Comparison of ENCODE assay signal across 27 mouse cellular contexts in the genomic region with DNA sequence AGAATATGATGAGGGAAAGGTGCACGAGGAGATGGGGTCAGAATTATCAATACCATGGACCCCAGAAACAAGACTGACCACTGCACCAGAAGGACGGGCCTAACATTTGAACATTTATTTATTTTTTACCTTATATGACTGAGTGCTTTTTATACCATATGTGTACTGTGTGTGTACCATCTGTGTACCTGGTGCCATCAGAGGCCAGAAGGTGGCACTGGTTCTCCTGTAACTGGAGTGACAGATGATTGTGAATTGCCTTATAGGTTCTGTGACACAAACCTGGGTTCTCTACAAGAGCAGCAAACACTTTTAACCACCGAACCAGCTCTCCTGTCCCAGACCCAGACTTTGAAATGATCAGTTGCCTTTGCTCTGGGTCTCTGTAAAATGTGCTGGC. TPM values are rescaled to one million over a fixed set of nuclear protein-coding genes. Genes with fewer than 3 reads are reported as not detected.
A peak's percentile ranks its signal among the peaks of the same experiment; 100 is the strongest.
DNase-seq lines count a peak whose midpoint lies in the region; ATAC-seq and TF ChIP-seq lines count a peak whose summit lies in the region.
"Had no signal": no experiment of that assay in that cellular context is flagged by ENCODE, and none has a peak within 500 bp of the region (broad histone marks: within the 10 kb centered on the region; RNA-seq: fewer than 3 reads in every experiment).

No protein-coding gene starts in this region.

- no peak for TF ChIP-seq POLR2A in thymus, adult 2 months (IDR thresholded peaks at IDR 0.05; ENCODE audit: control insufficient read depth, extremely low read depth, insufficient read depth, low read length, poor library complexity)

- no peaks in the 10 kb centered on the region for H3K27me3 ChIP-seq in kidney, postnatal 0 days (ENCODE audit: insufficient read depth, low read length)
- H3K27me3 ChIP-seq in kidney, embryonic 16.5 days (ENCODE audit: insufficient read depth, low read length), result no peaks in the 10 kb centered on the region
- no peaks in the 10 kb centered on the region for H3K27me3 ChIP-seq in thymus, adult 2 months (ENCODE audit: control insufficient read depth, insufficient read depth, low read length)
- H3K27me3 ChIP-seq: hindbrain, embryonic 13.5 days; limb, embryonic 15.5 days; lung, embryonic 15.5 days; neural tube, embryonic 13.5 days had no signal

- no peaks in the 10 kb centered on the region for H3K36me3 ChIP-seq in kidney, postnatal 0 days (ENCODE audit: insufficient read depth, low read length)
- no peaks in the 10 kb centered on the region for H3K36me3 ChIP-seq in kidney, embryonic 16.5 days (ENCODE audit: insufficient read depth, low read length)
- H3K36me3 ChIP-seq in thymus, adult 2 months (ENCODE audit: control insufficient read depth, insufficient read depth, low read length), result no peaks in the 10 kb centered on the region
- H3K36me3 ChIP-seq: hindbrain, embryonic 13.5 days; limb, embryonic 15.5 days; lung, embryonic 15.5 days; neural tube, embryonic 13.5 days had no signal

- H3K4me3 ChIP-seq in kidney, postnatal 0 days (replicated peaks; ENCODE audit: low read depth, low read length), result no peak overlapping the region
- no peak overlapping the region for H3K4me3 ChIP-seq in kidney, embryonic 16.5 days (ENCODE audit: low read length)
- no peak overlapping the region for H3K4me3 ChIP-seq in thymus, adult 2 months (ENCODE audit: control insufficient read depth, insufficient read depth, low read length)
- H3K4me3 ChIP-seq: hindbrain, embryonic 13.5 days; limb, embryonic 15.5 days; lung, embryonic 15.5 days; neural tube, embryonic 13.5 days had no signal

- WGBS in kidney, postnatal 0 days, result 85% methylated on average over 3 of the region's 3 CpGs
- 88% methylated on average over 3 of the region's 3 CpGs for WGBS in kidney, embryonic 16.5 days
- 91% methylated on average over 3 of the region's 3 CpGs for WGBS in thymus, adult 2 months

- peak; percentile 25; the same call in 1 of the 2 replicates for TF ChIP-seq CTCF in kidney, postnatal 0 days (IDR thresholded peaks at IDR 0.05; ENCODE audit: low read depth)
- TF ChIP-seq CTCF in thymus, adult 2 months (IDR thresholded peaks at IDR 0.05; ENCODE audit: borderline replicate concordance, control insufficient read depth, extremely low read depth, insufficient read depth, low read length, poor library complexity), result no peak

- peak; percentile 14 to 19 for DNase-seq in cerebellum, postnatal 10 days
- no peak for DNase-seq in cerebellum, adult 9-10 months
- DNase-seq in kidney, postnatal 0 days (ENCODE audit: low spot score), result no peak
- peak; percentile 13 for DNase-seq in thymus, adult 2 months
- no peak for DNase-seq in thymus, adult 18-20 months
- peak; percentile 45 for DNase-seq in thymus, postnatal 4 days
- DNase-seq in adrenal gland, adult 2 months, result no peak
- DNase-seq: B cell, adult 2 months; gastrocnemius, postnatal 10 days; heart, postnatal 14 days; kidney, postnatal 25 days; layer of hippocampus, adult 9-11 months; right cerebral cortex, postnatal 25 days had no signal

- H3K4me1 ChIP-seq in kidney, postnatal 0 days (replicated peaks; ENCODE audit: insufficient read depth, low read length), result no peaks in the 10 kb centered on the region
- no peaks in the 10 kb centered on the region for H3K4me1 ChIP-seq in kidney, embryonic 16.5 days (ENCODE audit: insufficient read depth, low read length)
- H3K4me1 ChIP-seq in thymus, adult 2 months (replicated peaks; ENCODE audit: control insufficient read depth, insufficient read depth, low read length), result no peaks in the 10 kb centered on the region
- H3K4me1 ChIP-seq: limb, embryonic 15.5 days had no signal

- H3K9ac ChIP-seq in kidney, postnatal 0 days (ENCODE audit: low read depth, low read length), result no peak overlapping the region
- no peak overlapping the region for H3K9ac ChIP-seq in kidney, embryonic 16.5 days (replicated peaks; ENCODE audit: low read length)
- H3K9ac ChIP-seq: hindbrain, embryonic 13.5 days; limb, embryonic 15.5 days; lung, embryonic 15.5 days; neural tube, embryonic 13.5 days had no signal

- H3K9me3 ChIP-seq in kidney, postnatal 0 days (replicated peaks; ENCODE audit: low read length), result no peaks in the 10 kb centered on the region
- H3K9me3 ChIP-seq in kidney, embryonic 16.5 days (ENCODE audit: low read length), result 0 out of 2 replicates have a peak, but pooled peaks cover 4% of the 10 kb centered on the region
- H3K9me3 ChIP-seq: hindbrain, embryonic 13.5 days; limb, embryonic 15.5 days; lung, embryonic 15.5 days; neural tube, embryonic 13.5 days had no signal

- H3K27ac ChIP-seq in kidney, postnatal 0 days, result no peak overlapping the region
- no peak overlapping the region for H3K27ac ChIP-seq in kidney, embryonic 16.5 days (ENCODE audit: low read length)
- no peak overlapping the region for H3K27ac ChIP-seq in thymus, adult 2 months (ENCODE audit: control insufficient read depth, insufficient read depth, low read length)
- H3K27ac ChIP-seq: hindbrain, embryonic 13.5 days; limb, embryonic 15.5 days; lung, embryonic 15.5 days; neural tube, embryonic 13.5 days had no signal

- no peak for ATAC-seq in kidney, postnatal 0 days (replicated peaks; ENCODE audit: low FRiP score, low read depth)
- no peak for ATAC-seq in kidney, embryonic 16.5 days (ENCODE audit: low FRiP score, low TSS enrichment)
- ATAC-seq: forebrain, embryonic 16.5 days; intestine, embryonic 16.5 days had no signal

- H3K4me2 ChIP-seq in kidney, postnatal 0 days (ENCODE audit: low read length), result no peak overlapping the region
- H3K4me2 ChIP-seq in kidney, embryonic 16.5 days (replicated peaks; ENCODE audit: low read depth, low read length), result no peak overlapping the region
- H3K4me2 ChIP-seq: hindbrain, embryonic 13.5 days; limb, embryonic 15.5 days; lung, embryonic 15.5 days; neural tube, embryonic 13.5 days had no signal

RNA-seq across cellular contexts. Expression of a gene that starts 31.8 kb away (rescaled TPM):
- polyA plus RNA-seq in kidney, postnatal 0 days (2015; fragmentation: Nextera tagmentation; extraction: Ambion mirVana), result not detected in 2 replicates
- not detected in 2 replicates for polyA plus RNA-seq in kidney, embryonic 16.5 days (2015; fragmentation: Nextera tagmentation; extraction: Ambion mirVana)
- polyA plus RNA-seq in thymus, adult 2 months (2012; rRNA removed), result not detected in 2 replicates
- total RNA-seq in adrenal gland, adult 2 months (2021), result not detected
- not detected in 2 replicates for polyA plus RNA-seq in adrenal gland, adult 2 months (2012; rRNA removed)
- total RNA-seq: common myeloid progenitor, adult 5-6 weeks; ES-E14; gastrocnemius, postnatal 10 days; heart, postnatal 14 days; left cerebral cortex, postnatal 25 days; megakaryocyte, adult 5-6 weeks; monocyte, adult 5-6 weeks had no signal
- polyA plus RNA-seq: embryonic facial prominence, embryonic 11.5 days; forebrain, embryonic 16.5 days; hindbrain, embryonic 13.5 days; intestine, embryonic 16.5 days; limb, embryonic 15.5 days; lung, embryonic 15.5 days; neural tube, embryonic 13.5 days; stomach, embryonic 16.5 days had no signal

RNA-seq across cellular contexts. Expression of a gene that starts 43.9 kb away (rescaled TPM):
- polyA plus RNA-seq in kidney, postnatal 0 days (2015; fragmentation: Nextera tagmentation; extraction: Ambion mirVana), result 8.2 and 9.4 TPM in 2 replicates
- 7.3 and 8.2 TPM in 2 replicates for polyA plus RNA-seq in kidney, embryonic 16.5 days (2015; fragmentation: Nextera tagmentation; extraction: Ambion mirVana)
- polyA plus RNA-seq in thymus, adult 2 months (2012; rRNA removed), result 16.0 and 19.9 TPM in 2 replicates
- total RNA-seq in adrenal gland, adult 2 months (2021), result 10 to 100 TPM; 12.0 to 13.1 TPM
- 1.8 and 2.2 TPM in 2 replicates for polyA plus RNA-seq in adrenal gland, adult 2 months (2012; rRNA removed)

RNA-seq across cellular contexts. Expression of a gene that starts 54.8 kb away (rescaled TPM):
- 24.0 and 24.2 TPM in 2 replicates for polyA plus RNA-seq in kidney, postnatal 0 days (2015; fragmentation: Nextera tagmentation; extraction: Ambion mirVana)
- 25.0 and 27.1 TPM in 2 replicates for polyA plus RNA-seq in kidney, embryonic 16.5 days (2015; fragmentation: Nextera tagmentation; extraction: Ambion mirVana)
- 32.2 and 37.0 TPM in 2 replicates for polyA plus RNA-seq in thymus, adult 2 months (2012; rRNA removed)
- total RNA-seq in adrenal gland, adult 2 months (2021), result 10 to 100 TPM; 19.7 to 22.6 TPM
- polyA plus RNA-seq in adrenal gland, adult 2 months (2012; rRNA removed), result 10.9 and 11.5 TPM in 2 replicates

Comparison
In these comparisons a context has a peak if more than half of its experiments do, and no peak if none do; other contexts are left out.
1. DNase-seq: peak in cerebellum, postnatal 10 days (2 of 2), thymus, adult 2 months (single experiment) and thymus, postnatal 4 days (single experiment); none in cerebellum, adult 9-10 months (single experiment), kidney, postnatal 0 days (single experiment), thymus, adult 18-20 months (0 of 2) and adrenal gland, adult 2 months (single experiment).